Mouse (Mus musculus): ENCODE data around the gene Adipor2. TPM values are rescaled to one million over a fixed set of nuclear protein-coding genes. Genes with fewer than 3 reads are reported as not detected.

The Adipor2 gene
- total RNA-seq, 2 experiments from 2014 or later: 62.3 to 85.1 TPM

GRCm38 (mm10) chr6:119428611-119429010 is 11.1 kb upstream of the Adipor2 start:
- 0 out of 2 replicates have a peak, but pooled peaks have one; percentile 40 for ATAC-seq (replicated peaks; ENCODE audit: poor library complexity, severe bottlenecking)

- no peak for ATAC-seq (replicated peaks; ENCODE audit: poor library complexity, severe bottlenecking)
These were observed 3.5 kb upstream of the Adipor2 start for GRCm38 (mm10) chr6:119421001-119421400.

GRCm38 (mm10) chr6:119420357-119420756 is 2.9 kb upstream of the Adipor2 start:
- no peak for ATAC-seq (replicated peaks; ENCODE audit: poor library complexity, severe bottlenecking)

- no peak for ATAC-seq (replicated peaks; ENCODE audit: poor library complexity, severe bottlenecking)
These were observed 1.9 kb upstream of the Adipor2 start for GRCm38 (mm10) chr6:119419412-119419811.

GRCm38 (mm10) chr6:119418392-119419251 is 1.1 kb upstream of the Adipor2 start:
- ATAC-seq (replicated peaks; ENCODE audit: poor library complexity, severe bottlenecking): peak; percentile 13; the same call in 1 of the 2 replicates

- no peak for ATAC-seq (replicated peaks; ENCODE audit: poor library complexity, severe bottlenecking)
These were observed 317 bp upstream of the Adipor2 start for GRCm38 (mm10) chr6:119417821-119418220.

- ATAC-seq (replicated peaks; ENCODE audit: poor library complexity, severe bottlenecking): peak; percentile 36
These were observed 861 bp downstream of the Adipor2 start for GRCm38 (mm10) chr6:119416643-119417042.

GRCm38 (mm10) chr6:119414262-119415043 is 3.1 kb downstream of the Adipor2 start:
- no peak for ATAC-seq (replicated peaks; ENCODE audit: poor library complexity, severe bottlenecking)

GRCm38 (mm10) chr6:119412588-119412987 is 4.9 kb downstream of the Adipor2 start:
- ATAC-seq (replicated peaks; ENCODE audit: poor library complexity, severe bottlenecking): no peak

- no peak for ATAC-seq (replicated peaks; ENCODE audit: poor library complexity, severe bottlenecking)
These were observed 6.0 kb downstream of the Adipor2 start for GRCm38 (mm10) chr6:119411511-119411910.

- ATAC-seq (replicated peaks; ENCODE audit: poor library complexity, severe bottlenecking): no peak
These were observed 7.7 kb downstream of the Adipor2 start for GRCm38 (mm10) chr6:119409766-119410165.

- peak; percentile 93 for ATAC-seq (replicated peaks; ENCODE audit: poor library complexity, severe bottlenecking)
These were observed 8.9 kb downstream of the Adipor2 start for GRCm38 (mm10) chr6:119408582-119408981.

GRCm38 (mm10) chr6:119407818-119408217 is 9.7 kb downstream of the Adipor2 start:
- ATAC-seq (replicated peaks; ENCODE audit: poor library complexity, severe bottlenecking): peak; percentile 43

- ATAC-seq (replicated peaks; ENCODE audit: poor library complexity, severe bottlenecking): no peak
These were observed 11.0 kb downstream of the Adipor2 start for GRCm38 (mm10) chr6:119406528-119406927.

- no peak for ATAC-seq (replicated peaks; ENCODE audit: poor library complexity, severe bottlenecking)
These were observed 12.2 kb downstream of the Adipor2 start for GRCm38 (mm10) chr6:119405310-119405709.

- ATAC-seq (replicated peaks; ENCODE audit: poor library complexity, severe bottlenecking): no peak
These were observed 12.7 kb downstream of the Adipor2 start for GRCm38 (mm10) chr6:119404854-119405253.

- peak; percentile 78 for ATAC-seq (replicated peaks; ENCODE audit: poor library complexity, severe bottlenecking)
These were observed 14.5 kb downstream of the Adipor2 start for GRCm38 (mm10) chr6:119402976-119403375.

- ATAC-seq (replicated peaks; ENCODE audit: poor library complexity, severe bottlenecking): 0 out of 2 replicates have a peak, but pooled peaks have one; percentile 18
These were observed 15.8 kb downstream of the Adipor2 start for GRCm38 (mm10) chr6:119401545-119402304.

- ATAC-seq (replicated peaks; ENCODE audit: poor library complexity, severe bottlenecking): no peak
These were observed 16.9 kb downstream of the Adipor2 start for GRCm38 (mm10) chr6:119400649-119401048.

- ATAC-seq (replicated peaks; ENCODE audit: poor library complexity, severe bottlenecking): no peak
These were observed 18.1 kb downstream of the Adipor2 start for GRCm38 (mm10) chr6:119399371-119399770.

- ATAC-seq (replicated peaks; ENCODE audit: poor library complexity, severe bottlenecking): peak; percentile 94
These were observed 21.2 kb downstream of the Adipor2 start for GRCm38 (mm10) chr6:119396309-119396634.
